Mouse (Mus musculus) liver, embryonic 14.5 days (tissue): ENCODE measurements around the gene Cryzl1.

Experiments used
- CTCF ChIP-seq: IDR thresholded peaks from 2 replicates; pipeline ENCODE4 v1.5.1; 2016; ENCODE audit warnings: antibody characterized with exemption, low read depth, control low read depth
- EP300 ChIP-seq: IDR thresholded peaks from 2 replicates; pipeline ENCODE4 v1.6.1; 2016; ENCODE audit warnings: antibody characterized with exemption, low read depth

DNA sequence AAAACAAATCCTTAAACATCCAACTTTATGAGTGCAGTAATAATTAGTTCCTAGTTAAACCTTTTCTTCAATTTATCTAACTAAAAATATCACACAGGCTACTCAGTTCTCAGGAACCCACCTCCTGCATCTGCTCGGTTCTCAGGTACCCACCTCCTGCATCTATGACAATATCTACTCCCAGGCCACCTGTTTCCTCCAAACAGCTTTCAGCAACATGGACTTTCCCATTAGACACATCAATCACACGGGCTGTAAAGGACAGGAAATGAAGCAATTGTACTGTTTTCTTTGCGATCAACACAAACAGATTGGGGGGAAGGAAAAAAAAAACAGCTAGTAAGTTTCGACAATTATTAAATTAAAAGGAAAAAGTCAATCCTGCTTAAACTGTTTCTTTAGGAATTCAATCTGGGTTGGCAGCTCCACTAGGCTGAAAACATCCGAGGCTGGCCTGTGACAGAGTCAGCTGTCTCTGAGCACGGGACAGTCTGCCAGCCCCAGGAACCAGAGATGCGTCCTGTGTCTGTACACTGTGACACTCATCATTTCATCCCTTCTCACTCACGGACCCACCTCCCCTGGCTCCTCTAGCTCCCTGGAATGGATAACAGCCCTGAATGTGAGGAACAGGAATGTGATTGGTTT is 33.5 kb downstream of the Cryzl1 start:
- TF ChIP-seq CTCF (no peak), EP300 (no peak)
